Mouse (Mus musculus) T-cell, adult 2 months (primary cell): ENCODE results near the gene Mrps15.
"Not testable (repeated sequence)": the region's sequence is repeated elsewhere in the genome, so short reads cannot be mapped to it uniquely, and the experiment has no call there.

Experiments used
- DNase-seq: peaks from one replicate; pipeline ENCODE4 v3.0.0; 2022; ENCODE audit warnings: low spot score

Mrps15 gene

DNA sequence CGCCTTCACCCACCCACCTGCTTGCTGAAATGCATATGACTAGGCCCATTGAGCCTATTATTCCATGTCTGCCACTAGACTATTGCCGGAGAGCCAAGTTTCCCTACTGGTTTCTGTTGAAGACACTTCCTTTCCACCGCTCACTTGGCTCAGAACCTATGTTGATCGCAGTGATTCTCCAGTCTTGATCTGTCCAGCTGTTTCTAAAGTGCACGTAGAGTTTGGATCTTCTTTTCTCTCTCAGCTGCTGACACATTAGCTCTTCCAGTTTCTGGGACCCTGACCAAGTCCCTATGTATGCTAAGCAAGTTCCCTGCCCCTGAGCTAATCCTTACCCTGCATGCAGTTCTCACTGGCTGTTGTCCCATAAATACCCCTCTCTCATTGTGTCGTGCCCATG lies 31.1 kb downstream of the Mrps15 start:
- no peak for DNase-seq

GRCm38 (mm10) chr4:126079266-126079665 lies 32.5 kb downstream of the Mrps15 start:
- no peak for DNase-seq

GRCm38 (mm10) chr4:126081601-126082000 lies 34.9 kb downstream of the Mrps15 start:
- no peak for DNase-seq

DNA sequence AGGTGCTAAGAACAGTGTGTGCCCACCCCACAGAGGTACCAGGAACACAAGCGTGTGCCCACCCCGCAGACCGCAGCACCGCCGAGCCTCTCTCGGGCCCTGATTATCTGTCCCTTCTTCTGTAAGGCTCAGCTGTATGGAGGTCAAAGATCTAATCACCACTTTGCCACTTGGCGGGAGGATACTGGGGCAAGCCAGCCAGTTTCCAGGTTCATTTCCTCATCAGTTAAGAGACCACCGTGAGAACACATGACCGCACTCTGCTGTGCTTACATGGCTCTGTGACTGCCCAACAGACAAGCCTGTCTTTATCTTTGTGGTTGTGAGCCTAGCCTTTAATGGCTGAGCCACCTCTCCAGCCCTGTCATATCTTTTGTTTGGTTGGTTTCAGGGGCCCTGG lies 36.3 kb downstream of the Mrps15 start:
- no peak for DNase-seq

DNA sequence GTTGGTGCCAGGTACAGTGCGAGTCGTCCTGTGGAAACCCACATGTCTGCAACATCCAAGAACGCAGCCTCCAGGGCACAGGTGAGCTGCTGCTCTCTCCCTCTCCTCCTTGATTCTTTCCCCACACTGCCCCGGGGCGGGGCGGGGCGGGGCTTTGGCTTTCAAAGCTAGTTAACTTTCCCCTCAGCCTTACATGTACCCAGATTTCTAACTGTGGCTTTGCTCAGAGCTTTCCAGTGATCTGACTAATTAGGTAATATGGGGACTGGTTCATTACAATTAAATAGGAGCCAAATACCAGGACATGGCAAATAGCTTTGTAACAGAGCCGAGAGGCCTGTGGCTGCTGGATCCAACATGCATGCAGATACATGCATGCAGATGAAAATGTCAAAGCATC lies 37.7 kb downstream of the Mrps15 start:
- no peak for DNase-seq

- peak; percentile 79 for DNase-seq
Observed at GRCm38 (mm10) chr4:126085996-126086576, 39.4 kb downstream of the Mrps15 start.

DNA sequence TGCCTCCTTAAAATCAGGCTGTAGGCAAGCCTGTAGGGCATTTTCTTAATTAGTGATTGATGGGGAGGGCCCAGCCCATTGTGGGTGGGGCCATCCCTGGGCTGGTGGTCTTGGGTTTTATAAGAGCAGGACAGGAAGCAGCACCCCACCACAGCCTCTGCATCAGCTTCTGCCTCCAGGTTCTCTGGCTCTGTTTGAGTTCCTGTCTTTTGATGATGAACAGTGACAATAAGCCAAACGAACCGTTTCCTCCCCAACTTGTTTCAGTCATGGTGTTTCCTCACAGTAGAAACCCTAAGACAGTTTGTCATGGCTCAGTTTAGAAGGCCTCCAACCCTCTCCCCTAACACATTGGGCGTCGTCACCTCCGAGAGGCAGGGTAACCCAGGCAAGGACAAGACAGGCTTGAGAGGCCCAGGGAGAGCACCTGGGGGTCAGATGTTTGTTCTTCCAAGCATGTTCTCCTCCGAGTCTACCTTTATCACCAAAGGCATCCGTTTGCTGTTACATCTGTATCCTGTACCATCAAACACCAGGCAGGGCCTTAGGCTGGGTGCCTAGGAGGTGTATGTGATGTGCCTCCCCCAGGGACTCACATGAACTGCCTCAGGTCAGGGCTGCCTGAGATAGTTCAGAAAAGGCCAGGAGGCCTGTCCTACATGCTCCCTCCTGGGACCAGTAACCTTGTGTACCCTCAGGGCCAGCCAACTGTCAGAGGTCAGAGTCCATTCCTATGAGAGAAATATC lies 43.5 kb downstream of the Mrps15 start:
- DNase-seq, result peak; percentile 54

- no peak for DNase-seq
Observed at GRCm38 (mm10) chr4:126090848-126091124, 44.1 kb downstream of the Mrps15 start.

DNA sequence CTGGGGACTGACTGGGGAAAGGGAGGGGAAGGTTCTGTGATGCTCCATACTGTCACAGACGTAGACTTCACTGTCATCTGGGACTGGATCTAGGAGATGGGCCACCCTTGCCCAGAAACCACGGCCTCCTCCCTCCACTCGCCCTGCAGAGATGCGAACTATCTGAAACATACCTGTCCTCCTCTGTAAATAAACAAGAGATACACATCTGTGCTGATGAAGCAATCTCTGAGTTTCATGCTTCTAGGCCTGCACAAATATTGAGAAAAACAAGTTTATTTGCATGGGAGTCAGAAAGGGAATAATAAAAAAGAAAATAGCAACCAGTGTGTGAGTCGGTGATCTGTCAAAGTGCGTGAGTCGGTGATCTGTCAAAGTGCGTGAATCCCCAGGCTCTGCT lies 45.1 kb downstream of the Mrps15 start:
- no peak for DNase-seq

- DNase-seq, result not testable (repeated sequence)
Observed at GRCm38 (mm10) chr4:126095622-126096430, 49.1 kb downstream of the Mrps15 start.

DNA sequence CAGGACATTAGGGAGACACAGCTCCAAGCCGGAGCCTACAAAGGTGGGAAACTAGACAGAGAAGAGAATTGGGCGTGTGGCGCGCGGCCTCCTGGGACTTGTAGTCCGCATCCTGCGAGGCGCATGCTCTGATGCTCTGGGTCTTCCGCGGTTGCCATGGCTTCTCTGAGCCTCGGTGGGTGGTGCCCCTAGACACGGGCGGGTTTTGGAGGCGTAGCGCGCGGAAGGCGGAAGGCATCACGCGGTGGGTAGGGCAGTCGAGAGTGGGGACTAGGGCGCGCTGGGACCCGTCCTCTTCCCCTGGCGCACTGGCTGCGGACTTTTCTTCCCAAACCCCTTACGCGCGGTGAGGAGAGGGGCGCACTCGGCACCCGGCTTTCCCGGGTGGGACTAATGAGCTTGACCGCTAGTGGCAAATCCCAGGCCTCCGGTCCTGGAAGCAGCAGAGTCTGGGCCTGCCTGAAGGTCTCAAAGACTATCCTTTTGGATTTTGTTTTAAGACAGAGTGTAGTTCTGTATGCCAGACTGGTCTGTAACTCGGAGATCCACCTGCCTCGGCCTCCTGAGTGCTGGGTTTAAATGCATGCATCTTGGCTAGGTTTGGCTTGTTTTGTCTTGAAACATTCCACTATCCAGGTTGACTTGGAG lies 49.9 kb downstream of the Mrps15 start, which contains the start of gene Lsm10:
Gene Lsm10, plus strand, starts transcription at position 160 of the 648 bp plus-strand sequence.
- peak; percentile 97 for DNase-seq

GRCm38 (mm10) chr4:126097711-126098253 lies 51.1 kb downstream of the Mrps15 start:
- DNase-seq, result no peak

GRCm38 (mm10) chr4:126099365-126099764 lies 52.6 kb downstream of the Mrps15 start:
- DNase-seq, result no peak

DNA sequence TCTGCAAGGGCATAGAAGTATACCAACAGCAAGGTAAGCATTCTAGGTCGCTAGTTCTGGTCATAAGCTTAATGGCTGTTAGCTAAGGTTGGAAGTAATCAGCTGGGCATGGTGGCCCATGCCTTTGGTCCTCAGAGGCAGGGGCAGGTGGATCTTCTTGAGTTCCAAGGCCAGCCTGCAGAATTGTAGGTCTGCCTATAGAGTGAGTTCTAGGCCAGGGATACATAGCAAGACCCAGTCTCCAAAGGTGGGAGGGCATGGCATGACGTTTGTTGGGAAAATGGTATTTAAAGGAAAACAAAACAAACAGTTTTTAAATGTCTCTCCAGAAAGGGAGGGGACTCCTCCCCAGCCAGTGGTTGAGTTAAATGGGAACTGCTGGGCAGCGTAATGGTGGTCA lies 54.0 kb downstream of the Mrps15 start:
- DNase-seq, result no peak

- DNase-seq, result no peak
Observed at GRCm38 (mm10) chr4:126102061-126102841, 55.5 kb downstream of the Mrps15 start.

DNA sequence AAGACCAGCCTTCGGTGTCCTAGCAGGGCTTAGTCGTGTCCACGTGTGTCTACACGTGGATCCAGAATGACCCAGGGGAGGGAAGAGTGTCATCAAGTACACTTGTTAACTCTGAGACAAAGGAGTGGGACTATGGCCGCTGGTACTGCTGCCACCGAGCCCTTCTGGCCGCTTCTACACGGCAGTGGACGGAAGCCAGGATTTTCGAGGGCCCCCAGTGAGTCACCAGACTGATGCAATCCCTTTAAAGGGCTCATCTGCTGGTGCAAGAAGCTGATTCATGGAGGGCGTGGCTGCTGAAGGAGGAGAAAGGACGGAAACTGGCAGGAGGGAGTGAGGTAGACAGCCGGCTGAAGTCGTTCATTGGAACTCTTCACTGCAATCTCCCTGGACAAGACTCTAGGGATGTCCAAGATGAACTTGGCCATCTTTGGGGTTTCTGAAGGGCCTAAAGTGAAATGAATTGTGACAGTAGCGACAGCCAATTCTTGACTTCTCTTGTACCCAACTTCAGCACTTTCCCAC lies 56.4 kb downstream of the Mrps15 start:
- DNase-seq, result peak; percentile 55

GRCm38 (mm10) chr4:126103590-126104068 lies 56.9 kb downstream of the Mrps15 start, which contains the start of gene Stk40:
Gene Stk40 (plus strand): TSS chr4:126103957.
- peak; percentile 96 for DNase-seq

DNA sequence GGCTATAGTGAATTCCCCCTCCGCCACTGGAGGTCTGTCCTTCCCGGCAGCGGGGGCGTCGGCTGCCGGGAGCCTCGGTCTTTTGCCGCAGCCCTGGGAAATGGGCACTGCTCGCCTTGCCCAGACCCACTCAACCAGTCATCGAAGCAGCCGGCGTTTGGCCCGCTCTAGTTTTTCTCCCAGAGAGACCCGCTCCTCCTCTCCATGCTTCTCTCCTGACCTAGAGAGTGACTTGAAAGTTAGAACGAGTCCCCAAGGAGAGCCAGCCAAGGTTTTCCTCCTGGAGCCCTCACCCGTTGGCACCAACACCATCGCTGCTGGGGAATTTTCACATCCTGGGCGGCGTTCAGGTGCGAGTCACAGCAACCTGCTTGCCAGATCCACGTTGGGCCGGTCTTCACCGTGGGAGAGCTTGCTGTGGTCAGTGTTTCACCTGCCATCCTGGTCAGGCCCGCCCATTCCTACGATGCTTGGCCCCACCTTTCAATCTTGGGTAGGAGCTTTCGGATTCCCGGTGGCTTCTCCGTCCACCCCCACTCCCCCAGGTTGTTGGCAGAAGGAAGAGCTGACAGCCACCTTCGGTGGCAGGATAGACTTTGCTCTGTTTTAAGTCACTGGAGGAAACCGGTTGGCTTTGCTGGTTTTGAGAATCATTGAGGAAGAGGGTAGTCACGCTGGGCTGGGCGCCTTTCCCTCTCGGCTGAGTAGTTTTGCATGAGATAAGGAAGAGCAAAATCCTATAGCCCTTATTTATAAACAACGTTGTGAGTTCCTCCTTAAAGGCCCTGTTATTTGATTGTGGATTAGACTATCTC lies 57.7 kb downstream of the Mrps15 start:
- DNase-seq, result no peak
